Mouse (Mus musculus): ENCODE measurements at regions not wholly inside any gene's neighbourhood (a gene's known extent, or its start where the extent isn't known, plus 50 kb on each side); places are given as distances from the start of the nearest gene placed in this dataset.

- H3K4me3 ChIP-seq, result no peak overlapping the region
- DNase-seq (ENCODE audit: low spot score), result no peak
- no peaks in the 10 kb centered on the region for H3K36me3 ChIP-seq
- no peak overlapping the region for H3K27ac ChIP-seq
- whole genome bisulfite sequencing, result 90% methylated on average over 7 of the region's 7 CpGs
- no peaks in the 10 kb centered on the region for H3K4me1 ChIP-seq
- no peaks in the 10 kb centered on the region for H3K27me3 ChIP-seq (ENCODE audit: low read depth, poor library complexity, severe bottlenecking)
- H3K9me3 ChIP-seq (replicated peaks), result no peaks in the 10 kb centered on the region
Observed at GRCm38 (mm10) chr10:118575570-118575969, 134.7 kb downstream of the Ifng start.

GRCm38 (mm10) chr10:118581376-118581775 lies 140.5 kb downstream of the Ifng start:
- DNase-seq (ENCODE audit: low spot score), result no peak
- H3K4me3 ChIP-seq, result no peak overlapping the region
- no peaks in the 10 kb centered on the region for H3K36me3 ChIP-seq
- H3K27ac ChIP-seq, result no peak overlapping the region
- no peaks in the 10 kb centered on the region for H3K4me1 ChIP-seq
- WGBS, result 52% methylated on average over 2 of the region's 2 CpGs
- no peaks in the 10 kb centered on the region for H3K27me3 ChIP-seq (ENCODE audit: low read depth, poor library complexity, severe bottlenecking)
- H3K9me3 ChIP-seq (replicated peaks), result no peaks in the 10 kb centered on the region

- Histone ChIP-seq H3K27me3 (ENCODE audit: low read depth, poor library complexity, severe bottlenecking) (no peaks in the 10 kb centered on the region), H3K9me3 (replicated peaks) (no peaks in the 10 kb centered on the region), H3K4me1 (no peaks in the 10 kb centered on the region), H3K27ac (no peak overlapping the region), H3K4me3 (no peak overlapping the region), H3K36me3 (no peaks in the 10 kb centered on the region)
- 89% methylated on average over 4 of the region's 4 CpGs for WGBS
- no peak for DNase-seq (ENCODE audit: low spot score)
Observed at GRCm38 (mm10) chr10:118585821-118586220, 145.0 kb downstream of the Ifng start.

- no peak overlapping the region for H3K27ac ChIP-seq
- no peaks in the 10 kb centered on the region for H3K36me3 ChIP-seq
- 80% methylated on average over 8 of the region's 8 CpGs for WGBS
- H3K9me3 ChIP-seq (replicated peaks), result no peaks in the 10 kb centered on the region
- no peaks in the 10 kb centered on the region for H3K4me1 ChIP-seq
- H3K4me3 ChIP-seq, result no peak overlapping the region
- H3K27me3 ChIP-seq (ENCODE audit: low read depth, poor library complexity, severe bottlenecking), result no peaks in the 10 kb centered on the region
- no peak for DNase-seq (ENCODE audit: low spot score)
Observed at GRCm38 (mm10) chr10:118588198-118588597, 147.4 kb downstream of the Ifng start.

GRCm38 (mm10) chr10:118592648-118593368 lies 152.0 kb downstream of the Ifng start:
- no peaks in the 10 kb centered on the region for H3K36me3 ChIP-seq
- DNase-seq (ENCODE audit: low spot score), result peak; percentile 72
- no peak overlapping the region for H3K4me3 ChIP-seq
- H3K27ac ChIP-seq, result no peak overlapping the region
- H3K4me1 ChIP-seq, result peaks cover 6% of the 10 kb centered on the region; the same call in 1 of the 2 replicates
- no peaks in the 10 kb centered on the region for H3K9me3 ChIP-seq (replicated peaks)
- H3K27me3 ChIP-seq (ENCODE audit: low read depth, poor library complexity, severe bottlenecking), result no peaks in the 10 kb centered on the region
- WGBS, result 44% methylated on average over 16 of the region's 16 CpGs

- WGBS, result 72% methylated on average over 8 of the region's 8 CpGs
- H3K27ac ChIP-seq, result no peak overlapping the region
- no peaks in the 10 kb centered on the region for H3K36me3 ChIP-seq
- H3K9me3 ChIP-seq (replicated peaks), result no peaks in the 10 kb centered on the region
- no peak for DNase-seq (ENCODE audit: low spot score)
- H3K4me3 ChIP-seq, result no peak overlapping the region
- peaks cover 9% of the 10 kb centered on the region; the same call in 1 of the 2 replicates for H3K4me1 ChIP-seq
- no peaks in the 10 kb centered on the region for H3K27me3 ChIP-seq (ENCODE audit: low read depth, poor library complexity, severe bottlenecking)
Observed at GRCm38 (mm10) chr10:118596206-118596605, 155.4 kb downstream of the Ifng start.

- Histone ChIP-seq H3K4me3 (no peak overlapping the region), H3K9me3 (replicated peaks) (no peaks in the 10 kb centered on the region), H3K4me1 (peaks cover 11% of the 10 kb centered on the region; the same call in 1 of the 2 replicates), H3K27ac (no peak overlapping the region), H3K27me3 (ENCODE audit: low read depth, poor library complexity, severe bottlenecking) (no peaks in the 10 kb centered on the region), H3K36me3 (no peaks in the 10 kb centered on the region)
- no peak for DNase-seq (ENCODE audit: low spot score)
- WGBS, result 89% methylated on average over 4 of the region's 4 CpGs
Observed at GRCm38 (mm10) chr10:118598497-118598896, 157.7 kb downstream of the Ifng start.

GRCm38 (mm10) chr10:118599197-118599596 lies 158.4 kb downstream of the Ifng start:
- Histone ChIP-seq H3K4me3 (no peak overlapping the region), H3K27me3 (ENCODE audit: low read depth, poor library complexity, severe bottlenecking) (no peaks in the 10 kb centered on the region), H3K36me3 (no peaks in the 10 kb centered on the region), H3K9me3 (replicated peaks) (no peaks in the 10 kb centered on the region), H3K4me1 (peaks cover 11% of the 10 kb centered on the region; the same call in 1 of the 2 replicates), H3K27ac (no peak overlapping the region)
- no peak for DNase-seq (ENCODE audit: low spot score)
- 89% methylated on average over 5 of the region's 5 CpGs for WGBS

GRCm38 (mm10) chr10:118599610-118600009 lies 158.8 kb downstream of the Ifng start:
- DNase-seq (ENCODE audit: low spot score), result no peak
- H3K9me3 ChIP-seq (replicated peaks), result no peaks in the 10 kb centered on the region
- no peak overlapping the region for H3K4me3 ChIP-seq
- H3K4me1 ChIP-seq, result peaks cover 11% of the 10 kb centered on the region; the same call in 1 of the 2 replicates
- H3K27me3 ChIP-seq (ENCODE audit: low read depth, poor library complexity, severe bottlenecking), result no peaks in the 10 kb centered on the region
- 91% methylated on average over 4 of the region's 4 CpGs for WGBS
- H3K36me3 ChIP-seq, result no peaks in the 10 kb centered on the region
- no peak overlapping the region for H3K27ac ChIP-seq

GRCm38 (mm10) chr10:118602922-118603321 lies 162.1 kb downstream of the Ifng start:
- Histone ChIP-seq H3K9me3 (replicated peaks) (no peaks in the 10 kb centered on the region), H3K4me1 (peaks cover 5% of the 10 kb centered on the region; the same call in 1 of the 2 replicates), H3K36me3 (no peaks in the 10 kb centered on the region), H3K27me3 (ENCODE audit: low read depth, poor library complexity, severe bottlenecking) (no peaks in the 10 kb centered on the region), H3K4me3 (no peak overlapping the region), H3K27ac (no peak overlapping the region)
- DNase-seq (ENCODE audit: low spot score), result no peak
- 70% methylated on average over 4 of the region's 4 CpGs for WGBS

GRCm38 (mm10) chr10:118603857-118604414 lies 163.1 kb downstream of the Ifng start:
- no peaks in the 10 kb centered on the region for H3K36me3 ChIP-seq
- WGBS, result 89% methylated on average over 13 of the region's 13 CpGs

GRCm38 (mm10) chr10:118605156-118605821 lies 164.4 kb downstream of the Ifng start:
- H3K36me3 ChIP-seq, result no peaks in the 10 kb centered on the region
- no peaks in the 10 kb centered on the region for H3K27me3 ChIP-seq (ENCODE audit: low read depth, poor library complexity, severe bottlenecking)
- peaks cover 5% of the 10 kb centered on the region; the same call in 1 of the 2 replicates for H3K4me1 ChIP-seq
- no peaks in the 10 kb centered on the region for H3K9me3 ChIP-seq (replicated peaks)
- H3K4me3 ChIP-seq, result no peak overlapping the region
- no peak overlapping the region for H3K27ac ChIP-seq
- WGBS, result 93% methylated on average over 10 of the region's 10 CpGs
- DNase-seq (ENCODE audit: low spot score), result no peak

More at GRCm38 (mm10) chr10:118603857-118604414, 163.1 kb downstream of the Ifng start:
- Histone ChIP-seq H3K4me1 (peaks cover 5% of the 10 kb centered on the region; the same call in 1 of the 2 replicates), H3K27me3 (ENCODE audit: low read depth, poor library complexity, severe bottlenecking) (no peaks in the 10 kb centered on the region), H3K27ac (no peak overlapping the region), H3K9me3 (replicated peaks) (no peaks in the 10 kb centered on the region), H3K4me3 (no peak overlapping the region)
- DNase-seq (ENCODE audit: low spot score), result no peak

GRCm38 (mm10) chr10:118607418-118607817 lies 166.6 kb downstream of the Ifng start:
- no peak for DNase-seq (ENCODE audit: low spot score)
- Histone ChIP-seq H3K27me3 (ENCODE audit: low read depth, poor library complexity, severe bottlenecking) (no peaks in the 10 kb centered on the region), H3K4me3 (no peak overlapping the region), H3K4me1 (no peaks in the 10 kb centered on the region), H3K36me3 (no peaks in the 10 kb centered on the region), H3K27ac (no peak overlapping the region), H3K9me3 (replicated peaks) (no peaks in the 10 kb centered on the region)
- 88% methylated on average over 1 of the region's 1 CpGs for WGBS
